Mouse (Mus musculus): Measurements from ENCODE around the gene Usp7.

GRCm38 (mm10) chr16:8768071-8768470 lies 24.0 kb downstream of the Usp7 start:
- no peak for TF ChIP-seq CTCF (IDR thresholded peaks at IDR 0.05; ENCODE audit: low read depth)
- TF ChIP-seq EP300 (IDR thresholded peaks at IDR 0.05; ENCODE audit: low read depth), result peak; percentile 72; the same call in 1 of the 2 replicates

Data from liver, postnatal 0 days (tissue).